Mouse (Mus musculus) embryonic stem cell, embryonic (primary cell): ENCODE measurements around the gene Mmp11.

Source experiments
- CTCF ChIA-PET, 4 experiments: fragments of 300-600 bp in 2 of 4; fragments of 350-600 bp in 2 of 4; sonication (Branson Sonifier 250); formaldehyde crosslinking; loops; one replicate each; lab custom pipeline; 2022; ENCODE audit warnings: inconsistent platforms in 2 of 4; lab: Charles Lee
- POLR2A ChIA-PET, 4 experiments: fragments of 300-600 bp in 2 of 4; fragments of 350-600 bp in 2 of 4; sonication (Branson Sonifier 250); formaldehyde crosslinking; loops; one replicate each; lab custom pipeline; 2022; ENCODE audit warnings: antibody characterized with exemption in 4 of 4, inconsistent platforms in 1 of 4; lab: Charles Lee

The Mmp11 gene

GRCm38 (mm10) chr10:75935680-75936541 is at the start of gene Mmp11:
Mmp11 (minus strand) TSS chr10:75936496.
- ChIA-PET POLR2A (interaction anchor here (0.5 to 9.6 kb wide), 99 partner anchors 8 to 787 kb away, joined by 3 to 139 read pairs (median 5); partner anchors contain the start of genes Smarcb1 (in 4 of the 4), Gstt2 (in 3 of the 4), Mif (in 3 of the 4) and Ddt (in 2 of the 4)), CTCF (interaction anchor here in 3 of 4 experiments (0.5 to 2.7 kb wide), 11 partner anchors 11 to 268 kb away, joined by 3 to 8 read pairs (median 4); partner anchors contain the start of genes Cabin1 (in 1 of the 3), Gstt2 (in 1 of the 3) and Smarcb1 (in 1 of the 3))

DNA sequence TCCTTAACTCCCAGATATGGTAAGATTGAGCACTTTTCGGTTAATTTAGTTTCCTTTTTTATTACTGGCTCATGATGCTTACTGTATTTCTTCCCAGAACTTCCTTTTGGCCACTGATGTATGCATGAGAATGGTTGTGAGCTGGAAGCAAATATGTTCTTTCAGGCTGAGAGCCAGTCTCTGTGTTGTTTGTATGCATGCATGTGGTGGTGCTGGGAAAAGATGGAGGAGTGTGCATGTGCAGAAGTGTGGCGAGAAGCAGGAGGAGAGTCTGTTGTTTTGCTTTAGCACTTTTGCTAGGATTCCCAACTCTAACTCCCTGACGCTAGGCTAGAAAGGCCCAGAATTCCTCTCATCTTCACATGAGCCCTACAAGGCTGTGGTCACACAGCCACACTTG is 43.1 kb upstream of the Mmp11 start:
- POLR2A ChIA-PET, result interaction anchor here in 1 of 4 experiments (1.2 kb wide), 1 partner anchor 10 kb away, joined by 3 read pairs; no protein-coding TSS in a partner anchor
- CTCF ChIA-PET, result interaction anchor here in 1 of 4 experiments (0.6 kb wide), 1 partner anchor 48 kb away, joined by 3 read pairs; no protein-coding TSS in a partner anchor

DNA sequence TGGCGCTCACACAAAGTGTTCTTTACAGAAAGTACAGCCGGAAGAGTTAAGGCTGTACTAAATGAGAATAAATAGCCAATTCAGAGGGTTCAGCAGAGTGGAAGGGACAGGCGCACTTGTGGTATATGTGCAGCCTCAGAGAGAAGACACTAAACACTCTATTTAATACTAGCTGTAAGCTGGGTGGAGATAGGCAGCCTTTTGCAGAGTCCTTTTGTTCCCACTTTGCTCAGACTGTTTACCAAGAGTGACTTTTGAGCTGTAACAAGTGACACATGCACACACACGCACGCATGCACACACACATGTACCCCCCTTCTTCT is 42.5 kb upstream of the Mmp11 start:
- ChIA-PET POLR2A (interaction anchor here in 2 of 4 experiments (0.6 to 1.0 kb wide), 2 partner anchors 15 to 305 kb away, joined by 3 read pairs; no protein-coding TSS in a partner anchor), CTCF (interaction anchor here in 1 of 4 experiments (0.6 kb wide), 1 partner anchor 49 kb away, joined by 3 read pairs; no protein-coding TSS in a partner anchor)

DNA sequence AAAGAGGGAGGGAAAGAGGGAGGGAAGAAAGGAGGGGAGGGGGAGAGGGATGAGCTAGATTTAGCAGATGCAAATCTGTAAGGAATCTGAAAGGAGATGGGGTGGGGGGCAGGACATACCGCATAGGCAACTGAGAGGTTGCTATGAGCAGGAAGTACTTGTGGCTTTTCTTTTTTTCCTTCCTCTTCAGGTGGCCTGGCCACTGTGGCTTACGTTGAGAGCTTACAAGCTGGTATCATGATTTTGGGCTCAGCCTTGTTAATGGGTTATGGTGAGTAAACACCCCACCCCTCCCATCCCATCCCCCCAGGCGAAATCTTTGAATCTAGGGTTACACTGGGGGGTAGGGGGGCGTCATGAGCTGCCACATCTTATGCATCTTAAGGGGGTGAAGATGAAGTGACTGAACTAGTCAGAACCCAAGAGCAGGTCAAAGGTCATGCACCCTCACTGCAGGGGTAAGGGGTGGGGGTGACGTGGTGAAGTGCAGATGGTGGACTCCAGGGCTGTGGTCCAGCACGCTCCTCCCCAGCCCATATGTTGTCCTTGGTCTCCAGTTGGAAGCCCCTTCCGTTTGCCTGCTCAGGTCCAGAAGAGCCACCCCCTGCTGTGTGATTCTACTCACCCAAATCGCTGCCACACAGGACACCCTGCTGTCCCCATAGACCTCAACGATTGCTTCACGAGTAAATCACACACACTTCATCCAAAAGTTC is 42.0 kb upstream of the Mmp11 start:
- CTCF ChIA-PET, result interaction anchor here in 3 of 4 experiments (0.6 to 0.7 kb wide), 3 partner anchors 32 to 343 kb away, joined by 3 to 6 read pairs (median 4); no protein-coding TSS in a partner anchor
- POLR2A ChIA-PET, result interaction anchor here in 2 of 4 experiments (0.6 to 1.0 kb wide), 4 partner anchors 10 to 305 kb away, joined by 3 read pairs; no protein-coding TSS in a partner anchor

DNA sequence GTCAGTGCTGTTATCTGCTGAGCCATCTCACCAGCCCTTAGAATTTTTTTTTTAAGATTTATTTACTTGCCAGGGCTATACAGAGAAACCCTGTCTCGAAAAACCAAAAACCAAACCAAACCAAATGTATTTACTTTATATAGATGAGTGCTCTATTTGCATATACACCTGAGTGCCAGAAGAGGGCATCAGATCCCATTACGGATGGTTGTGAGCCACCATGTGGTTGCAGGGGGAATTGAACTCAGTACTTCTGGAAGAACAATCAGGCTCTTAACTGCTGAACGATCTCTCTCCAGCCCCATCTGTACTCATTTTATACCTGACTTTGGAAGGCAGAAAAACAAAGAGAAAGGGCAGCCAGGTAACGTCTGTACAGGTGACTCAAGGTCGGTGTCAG is 38.9 kb upstream of the Mmp11 start:
- CTCF ChIA-PET, result interaction anchor here in 3 of 4 experiments (0.6 to 1.2 kb wide), 5 partner anchors 13 to 226 kb away, joined by 3 to 4 read pairs (median 3); no protein-coding TSS in a partner anchor
- POLR2A ChIA-PET, result interaction anchor here in 2 of 4 experiments (0.5 to 2.8 kb wide), 3 partner anchors 13 to 75 kb away, joined by 4 to 7 read pairs (median 6); no protein-coding TSS in a partner anchor

DNA sequence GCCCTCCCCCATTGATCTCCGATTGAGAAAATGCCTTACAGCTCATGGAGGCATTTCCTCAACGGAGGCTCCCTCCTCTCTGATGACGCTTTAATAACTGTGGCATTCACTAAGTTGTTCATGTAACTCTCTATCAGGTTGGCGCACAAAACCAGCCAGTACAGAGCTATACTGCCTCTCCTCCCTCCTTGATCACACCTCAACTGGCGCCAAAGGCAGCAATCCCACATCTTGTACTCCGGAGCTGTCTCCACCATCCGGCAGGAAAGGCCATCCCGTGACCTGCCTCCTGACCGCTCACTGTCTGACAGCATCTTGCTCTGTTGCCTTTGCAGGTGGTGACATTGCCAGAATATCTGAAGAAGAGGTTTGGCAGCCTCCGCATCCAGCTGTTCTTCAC is 37.5 kb upstream of the Mmp11 start:
- ChIA-PET CTCF (interaction anchor here in 2 of 4 experiments (0.6 to 2.2 kb wide), 7 partner anchors 44 to 287 kb away, joined by 3 to 10 read pairs (median 3); no protein-coding TSS in a partner anchor), POLR2A (interaction anchor here (0.6 to 2.8 kb wide), 6 partner anchors 10 to 396 kb away, joined by 3 to 6 read pairs (median 3); no protein-coding TSS in a partner anchor)

DNA sequence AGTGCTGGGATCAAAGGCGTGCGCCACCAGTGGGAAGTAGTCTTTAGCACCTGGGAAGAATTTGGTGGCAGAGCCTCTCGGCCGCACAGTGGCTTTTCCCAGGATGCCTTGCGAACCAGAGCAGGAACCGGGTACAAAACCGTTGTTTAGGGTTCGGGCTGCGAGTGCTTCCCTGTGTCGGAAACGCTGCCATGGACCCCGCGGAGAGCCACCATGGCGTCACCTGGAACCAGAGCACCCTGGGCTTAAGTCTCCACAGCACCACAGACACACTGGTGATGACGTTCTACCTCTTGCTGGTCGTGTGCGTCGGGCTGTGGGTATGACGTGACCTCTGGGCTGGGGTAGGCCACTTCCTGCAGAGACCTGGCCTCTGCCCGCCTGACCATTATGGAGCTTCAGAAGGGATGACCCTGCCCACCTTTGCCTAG is 18.1 kb upstream of the Mmp11 start, which contains the start of gene Gm5134:
Gene Gm5134 (plus strand): TSS at position 134 of the 431 bp plus-strand sequence.
- POLR2A ChIA-PET, result interaction anchor here in 3 of 4 experiments (0.5 to 1.2 kb wide), 7 partner anchors 17 to 181 kb away, joined by 3 to 8 read pairs (median 3); partner anchors contain the start of genes Ddt (in 1 of the 3) and Mif (in 1 of the 3)
- CTCF ChIA-PET, result interaction anchor here in 1 of 4 experiments (0.7 to 1.4 kb wide), 5 partner anchors 13 to 190 kb away, joined by 3 to 5 read pairs (median 4); partner anchors contain the start of genes Cabin1 and Mif

GRCm38 (mm10) chr10:75951424-75952050 is 15.2 kb upstream of the Mmp11 start:
- ChIA-PET POLR2A (interaction anchor here (0.6 to 4.9 kb wide), 45 partner anchors 11 to 1076 kb away, joined by 3 to 77 read pairs (median 6); partner anchors contain the start of genes Smarcb1 (in 3 of the 4), Chchd10 (in 2 of the 4), Ddt (in 2 of the 4) and Gm867 (in 2 of the 4)), CTCF (interaction anchor here (0.6 to 2.8 kb wide), 58 partner anchors 10 to 1105 kb away, joined by 3 to 23 read pairs (median 4); partner anchors contain the start of genes Chchd10 (in 2 of the 4), Gm867 (in 1 of the 4), Gstt2 (in 1 of the 4) and Mmp11 (in 1 of the 4))

GRCm38 (mm10) chr10:75950791-75951210 is 14.5 kb upstream of the Mmp11 start:
- ChIA-PET POLR2A (interaction anchor here (0.6 to 4.9 kb wide), 46 partner anchors 11 to 1077 kb away, joined by 3 to 77 read pairs (median 6); partner anchors contain the start of genes Smarcb1 (in 3 of the 4), Chchd10 (in 2 of the 4), Gm867 (in 2 of the 4) and Mif (in 2 of the 4)), CTCF (interaction anchor here (0.5 to 2.8 kb wide), 67 partner anchors 9 to 1106 kb away, joined by 3 to 23 read pairs (median 4); partner anchors contain the start of genes Chchd10 (in 2 of the 4), Ddt (in 2 of the 4), Gm867 (in 1 of the 4) and Gstt2 (in 1 of the 4))

GRCm38 (mm10) chr10:75949053-75950045 is 13.1 kb upstream of the Mmp11 start:
- ChIA-PET POLR2A (interaction anchor here in 3 of 4 experiments (0.6 to 4.9 kb wide), 28 partner anchors 9 to 299 kb away, joined by 3 to 77 read pairs (median 6); partner anchors contain the start of genes Chchd10 (in 3 of the 3), Gm867 (in 2 of the 3), Gstt2 (in 2 of the 3) and Mif (in 2 of the 3)), CTCF (interaction anchor here in 2 of 4 experiments (1.3 to 2.8 kb wide), 10 partner anchors 17 to 363 kb away, joined by 3 to 23 read pairs (median 8); partner anchors contain the start of genes Chchd10 (in 1 of the 2) and Gstt2 (in 1 of the 2))

GRCm38 (mm10) chr10:75948079-75948478 is 11.8 kb upstream of the Mmp11 start:
- POLR2A ChIA-PET, result interaction anchor here in 3 of 4 experiments (0.6 to 4.9 kb wide), 8 partner anchors 9 to 114 kb away, joined by 3 to 77 read pairs (median 8); partner anchors contain the start of genes Mmp11 (in 2 of the 3) and Gm867 (in 1 of the 3)
- CTCF ChIA-PET, result interaction anchor here in 1 of 4 experiments (0.9 kb wide), 1 partner anchor 94 kb away, joined by 4 read pairs; no protein-coding TSS in a partner anchor

GRCm38 (mm10) chr10:75945896-75946295 is 9.6 kb upstream of the Mmp11 start:
- ChIA-PET CTCF (no interaction called here), POLR2A (interaction anchor here (1.0 to 4.8 kb wide), 13 partner anchors 8 to 110 kb away, joined by 3 to 31 read pairs (median 5); partner anchors contain the start of genes Mif (in 2 of the 4), Mmp11 (in 2 of the 4) and Chchd10 (in 1 of the 4))

DNA sequence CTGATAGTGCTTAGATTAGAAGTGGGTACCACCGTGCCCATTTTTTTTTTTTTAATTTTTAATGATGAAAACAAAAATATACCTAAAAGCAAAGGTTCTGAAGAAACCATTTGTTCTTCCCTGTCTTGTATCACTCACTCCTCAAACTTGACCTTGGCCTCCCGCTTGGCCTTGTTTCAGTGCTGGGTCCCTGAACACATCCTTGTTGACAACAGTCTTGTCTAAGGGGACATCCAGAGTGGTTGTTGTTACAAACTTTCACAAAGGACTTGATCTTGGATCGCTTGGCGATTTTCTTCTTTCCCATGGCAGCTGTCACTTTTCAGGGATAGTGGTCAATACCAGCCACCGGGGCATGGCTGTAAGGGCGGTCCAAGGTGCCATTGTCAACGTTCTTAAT is 8.9 kb upstream of the Mmp11 start:
- ChIA-PET POLR2A (interaction anchor here in 3 of 4 experiments (1.1 to 4.8 kb wide), 14 partner anchors 7 to 109 kb away, joined by 3 to 31 read pairs (median 8); partner anchors contain the start of genes Mif (in 2 of the 3), Mmp11 (in 2 of the 3) and Chchd10 (in 1 of the 3)), CTCF (interaction anchor here in 1 of 4 experiments (0.9 kb wide), 1 partner anchor 62 kb away, joined by 3 read pairs; no protein-coding TSS in a partner anchor)

- ChIA-PET CTCF (interaction anchor here in 2 of 4 experiments (0.5 to 0.9 kb wide), 3 partner anchors 11 to 383 kb away, joined by 3 to 4 read pairs (median 3); no protein-coding TSS in a partner anchor), POLR2A (interaction anchor here in 3 of 4 experiments (0.6 to 9.6 kb wide), 23 partner anchors 7 to 292 kb away, joined by 3 to 128 read pairs (median 5); partner anchors contain the start of genes Smarcb1 (in 3 of the 3), Mmp11 (in 2 of the 3), Chchd10 (in 1 of the 3) and Mif (in 1 of the 3))
These were observed 7.9 kb upstream of the Mmp11 start for GRCm38 (mm10) chr10:75944066-75944772.
